Mouse (Mus musculus): ENCODE data around the gene Ankrd2.
A peak's percentile ranks its signal among the peaks of the same experiment; 100 is the strongest.

The Ankrd2 gene

GRCm38 (mm10) chr19:42035456-42036248, at the start of gene Ankrd2:
TSS of gene Ankrd2 (plus strand) at chr19:42036000.
- peak; percentile 87 to 91 for DNase-seq

- no peak for DNase-seq
Observed at GRCm38 (mm10) chr19:41987206-41987605, 48.6 kb upstream of the Ankrd2 start.

GRCm38 (mm10) chr19:41989810-41990209, 46.0 kb upstream of the Ankrd2 start:
- DNase-seq: no peak

- DNase-seq: no peak
Observed at GRCm38 (mm10) chr19:41991926-41992477, 43.8 kb upstream of the Ankrd2 start.

GRCm38 (mm10) chr19:41992971-41993370, 42.8 kb upstream of the Ankrd2 start:
- no peak for DNase-seq

GRCm38 (mm10) chr19:41993484-41993883, 42.3 kb upstream of the Ankrd2 start:
- no peak for DNase-seq

GRCm38 (mm10) chr19:41994023-41994422, 41.8 kb upstream of the Ankrd2 start:
- DNase-seq: no peak

- no peak for DNase-seq
Observed at GRCm38 (mm10) chr19:41995483-41995882, 40.3 kb upstream of the Ankrd2 start.

GRCm38 (mm10) chr19:41997090-41997489, 38.7 kb upstream of the Ankrd2 start:
- no peak for DNase-seq

- no peak for DNase-seq
Observed at GRCm38 (mm10) chr19:41998770-41999548, 36.8 kb upstream of the Ankrd2 start.

- no peak for DNase-seq
Observed at GRCm38 (mm10) chr19:41999688-42000283, 36.0 kb upstream of the Ankrd2 start.

- no peak for DNase-seq
Observed at GRCm38 (mm10) chr19:42000446-42000958, 35.3 kb upstream of the Ankrd2 start.

GRCm38 (mm10) chr19:42001253-42001980, 34.4 kb upstream of the Ankrd2 start:
- DNase-seq: no peak

GRCm38 (mm10) chr19:42004258-42004657, 31.5 kb upstream of the Ankrd2 start:
- DNase-seq: no peak

GRCm38 (mm10) chr19:42005616-42006015, 30.2 kb upstream of the Ankrd2 start:
- no peak for DNase-seq

GRCm38 (mm10) chr19:42006568-42006967, 29.2 kb upstream of the Ankrd2 start:
- DNase-seq: no peak

GRCm38 (mm10) chr19:42008586-42008985, 27.2 kb upstream of the Ankrd2 start:
- DNase-seq: no peak

- DNase-seq: no peak
Observed at GRCm38 (mm10) chr19:42009067-42009466, 26.7 kb upstream of the Ankrd2 start.

GRCm38 (mm10) chr19:42010436-42010835, 25.4 kb upstream of the Ankrd2 start:
- DNase-seq: no peak

GRCm38 (mm10) chr19:42011123-42011522, 24.7 kb upstream of the Ankrd2 start:
- DNase-seq: no peak

- no peak for DNase-seq
Observed at GRCm38 (mm10) chr19:42014231-42014825, 21.5 kb upstream of the Ankrd2 start.

- no peak for DNase-seq
Observed at GRCm38 (mm10) chr19:42015001-42015400, 20.8 kb upstream of the Ankrd2 start.

Data from cerebellum, postnatal 36 days (tissue).